Mouse (Mus musculus): ENCODE results near the gene Prodh2. TPM values are rescaled to one million over a fixed set of nuclear protein-coding genes. Genes with fewer than 3 reads are reported as not detected.
"Not testable (repeated sequence)": the region's sequence is repeated elsewhere in the genome, so short reads cannot be mapped to it uniquely, and the experiment has no call there.

Gene Prodh2
- total and polyA plus RNA-seq, 2 experiments from 2014 or later: not detected

- no peak overlapping the region for H3K27ac ChIP-seq (ENCODE audit: low read depth, low read length)
- no peak overlapping the region for H3K4me2 ChIP-seq (ENCODE audit: low read depth, low read length, poor library complexity, severe bottlenecking)
- no peaks in the 10 kb centered on the region for H3K36me3 ChIP-seq (ENCODE audit: insufficient read depth, low read length)
- no peak overlapping the region for H3K9ac ChIP-seq (replicated peaks; ENCODE audit: low read length, poor library complexity, severe bottlenecking)
- no peak for DNase-seq (ENCODE audit: low spot score)
- H3K9me3 ChIP-seq (ENCODE audit: low read length): no peaks in the 10 kb centered on the region
- TF ChIP-seq CTCF (IDR thresholded peaks at IDR 0.05): no peak
- no peaks in the 10 kb centered on the region for H3K27me3 ChIP-seq (ENCODE audit: insufficient read depth, low read length)
- ATAC-seq (ENCODE audit: low FRiP score): no peak
- no peaks in the 10 kb centered on the region for H3K4me1 ChIP-seq (ENCODE audit: insufficient read depth, low read length)
- WGBS: 59% methylated on average over 4 of the region's 4 CpGs
- no peak overlapping the region for H3K4me3 ChIP-seq (ENCODE audit: low read depth, low read length)
Observed at GRCm38 (mm10) chr7:30474999-30475398, 18.4 kb upstream of the Prodh2 start.

GRCm38 (mm10) chr7:30476136-30476535, 17.3 kb upstream of the Prodh2 start:
- not testable (repeated sequence) for H3K36me3 ChIP-seq (ENCODE audit: insufficient read depth, low read length); H3K4me1 ChIP-seq (ENCODE audit: insufficient read depth, low read length); H3K27ac ChIP-seq (ENCODE audit: low read depth, low read length); H3K4me2 ChIP-seq (ENCODE audit: low read depth, low read length, poor library complexity, severe bottlenecking); H3K9ac ChIP-seq (replicated peaks; ENCODE audit: low read length, poor library complexity, severe bottlenecking); H3K4me3 ChIP-seq (ENCODE audit: low read depth, low read length); H3K27me3 ChIP-seq (ENCODE audit: insufficient read depth, low read length); DNase-seq (ENCODE audit: low spot score); H3K9me3 ChIP-seq (ENCODE audit: low read length); ATAC-seq (ENCODE audit: low FRiP score)
- 85% methylated on average over 7 of the region's 7 CpGs for WGBS

GRCm38 (mm10) chr7:30477415-30478381, 15.7 kb upstream of the Prodh2 start:
- ATAC-seq (ENCODE audit: low FRiP score): no peak
- peak overlapping the region; percentile 47; the same call in 1 of the 2 replicates for H3K27ac ChIP-seq (ENCODE audit: low read depth, low read length)
- WGBS: 6% methylated on average over 25 of the region's 32 CpGs

DNA sequence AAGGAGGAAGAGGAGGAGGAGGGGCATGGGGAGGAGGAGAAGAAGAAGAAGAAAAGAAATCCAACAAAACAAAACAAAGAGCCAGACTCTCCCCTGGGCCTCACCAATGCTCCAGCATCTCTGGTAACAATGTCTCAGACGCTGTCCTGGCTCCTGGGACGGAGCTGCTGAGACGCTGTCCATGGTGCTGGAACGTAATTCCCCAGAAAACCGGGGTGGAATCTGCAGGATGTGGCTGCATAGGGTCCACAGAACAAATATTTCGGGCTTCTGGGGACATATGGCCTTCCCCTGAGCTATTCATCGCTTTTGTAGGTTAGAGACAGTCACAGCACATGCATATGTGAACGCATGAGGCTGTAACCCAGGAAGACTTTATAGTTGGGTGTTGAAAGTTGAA, 9.2 kb upstream of the Prodh2 start:
- TF ChIP-seq CTCF (IDR thresholded peaks at IDR 0.05): no peak
- WGBS: 16% methylated on average over 8 of the region's 8 CpGs

More at GRCm38 (mm10) chr7:30477415-30478381, 15.7 kb upstream of the Prodh2 start:
- peak; percentile 57 for DNase-seq (ENCODE audit: low spot score)
- Histone ChIP-seq H3K36me3 (ENCODE audit: insufficient read depth, low read length) (no peaks in the 10 kb centered on the region), H3K9me3 (ENCODE audit: low read length) (no peaks in the 10 kb centered on the region), H3K4me3 (ENCODE audit: low read depth, low read length) (peak overlapping the region; percentile 34), H3K9ac (replicated peaks; ENCODE audit: low read length, poor library complexity, severe bottlenecking) (peak overlapping the region; percentile 42; the same call in 1 of the 2 replicates), H3K4me1 (ENCODE audit: insufficient read depth, low read length) (no peaks in the 10 kb centered on the region), H3K4me2 (ENCODE audit: low read depth, low read length, poor library complexity, severe bottlenecking) (peak overlapping the region; percentile 63), H3K27me3 (ENCODE audit: insufficient read depth, low read length) (no peaks in the 10 kb centered on the region)
- no peak for TF ChIP-seq CTCF (IDR thresholded peaks at IDR 0.05)

DNA sequence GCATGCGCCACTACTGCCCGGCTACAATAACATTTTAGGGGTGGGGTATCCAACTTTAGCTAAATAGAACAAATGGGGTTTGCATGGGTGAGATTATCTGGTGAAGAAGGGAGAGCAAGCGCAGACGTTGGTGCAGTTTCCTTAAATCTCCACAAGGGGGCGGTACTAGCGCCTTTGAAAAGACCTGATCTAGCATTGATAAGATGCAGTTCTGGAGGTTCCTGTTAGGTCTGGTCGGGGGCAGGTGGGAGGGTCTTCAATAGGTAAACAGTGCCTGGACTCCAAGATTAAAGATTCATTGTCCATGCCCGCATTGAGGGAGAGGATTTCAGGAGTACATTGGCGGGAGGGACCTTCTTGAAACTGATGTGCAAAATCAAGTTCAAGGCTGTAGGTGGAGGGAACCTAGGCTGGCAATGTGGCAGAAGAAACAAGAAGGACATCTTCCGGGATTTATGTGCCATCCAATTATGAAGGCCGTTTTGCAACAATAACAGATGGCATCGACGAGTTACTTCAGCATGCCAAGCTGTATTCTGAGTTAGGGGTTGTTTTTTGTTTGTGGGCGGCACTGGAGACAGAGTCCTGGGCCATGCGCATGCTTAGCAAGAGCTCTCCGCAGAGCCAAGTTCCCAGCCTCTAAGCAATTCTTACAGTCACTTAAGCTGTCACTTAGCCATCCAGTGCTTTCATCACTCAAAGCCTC, 3.0 kb upstream of the Prodh2 start:
- Histone ChIP-seq H3K27me3 (ENCODE audit: insufficient read depth, low read length) (no peaks in the 10 kb centered on the region), H3K4me2 (ENCODE audit: low read depth, low read length, poor library complexity, severe bottlenecking) (no peak overlapping the region), H3K9ac (replicated peaks; ENCODE audit: low read length, poor library complexity, severe bottlenecking) (no peak overlapping the region), H3K4me1 (ENCODE audit: insufficient read depth, low read length) (no peaks in the 10 kb centered on the region), H3K9me3 (ENCODE audit: low read length) (no peaks in the 10 kb centered on the region), H3K4me3 (ENCODE audit: low read depth, low read length) (no peak overlapping the region), H3K36me3 (ENCODE audit: insufficient read depth, low read length) (no peaks in the 10 kb centered on the region), H3K27ac (ENCODE audit: low read depth, low read length) (no peak overlapping the region)
- peak; percentile 85 for TF ChIP-seq CTCF (IDR thresholded peaks at IDR 0.05)
- WGBS: 33% methylated on average over 16 of the region's 16 CpGs
- DNase-seq (ENCODE audit: low spot score) (peak; percentile 74), ATAC-seq (ENCODE audit: low FRiP score) (0 out of 2 replicates have a peak, but pooled peaks have one; percentile 16)

More for the DNA sequence above, 9.2 kb upstream of the Prodh2 start:
- no peaks in the 10 kb centered on the region for H3K9me3 ChIP-seq (ENCODE audit: low read length)
- H3K4me1 ChIP-seq (ENCODE audit: insufficient read depth, low read length): no peaks in the 10 kb centered on the region
- DNase-seq (ENCODE audit: low spot score): no peak
- H3K4me2 ChIP-seq (ENCODE audit: low read depth, low read length, poor library complexity, severe bottlenecking): no peak overlapping the region
- H3K27me3 ChIP-seq (ENCODE audit: insufficient read depth, low read length): no peaks in the 10 kb centered on the region
- no peak overlapping the region for H3K9ac ChIP-seq (replicated peaks; ENCODE audit: low read length, poor library complexity, severe bottlenecking)
- no peak for ATAC-seq (ENCODE audit: low FRiP score)
- H3K4me3 ChIP-seq (ENCODE audit: low read depth, low read length): no peak overlapping the region
- H3K27ac ChIP-seq (ENCODE audit: low read depth, low read length): no peak overlapping the region
- no peaks in the 10 kb centered on the region for H3K36me3 ChIP-seq (ENCODE audit: insufficient read depth, low read length)

- Histone ChIP-seq H3K4me3 (ENCODE audit: low read depth, low read length) (no peak overlapping the region), H3K27ac (ENCODE audit: low read depth, low read length) (no peak overlapping the region), H3K4me1 (ENCODE audit: insufficient read depth, low read length) (no peaks in the 10 kb centered on the region), H3K4me2 (ENCODE audit: low read depth, low read length, poor library complexity, severe bottlenecking) (no peak overlapping the region), H3K9ac (replicated peaks; ENCODE audit: low read length, poor library complexity, severe bottlenecking) (no peak overlapping the region), H3K27me3 (ENCODE audit: insufficient read depth, low read length) (no peaks in the 10 kb centered on the region), H3K9me3 (ENCODE audit: low read length) (no peaks in the 10 kb centered on the region), H3K36me3 (ENCODE audit: insufficient read depth, low read length) (no peaks in the 10 kb centered on the region)
- 19% methylated on average over 6 of the region's 6 CpGs for WGBS
- ATAC-seq (ENCODE audit: low FRiP score) (no peak), DNase-seq (ENCODE audit: low spot score) (no peak)
- TF ChIP-seq CTCF (IDR thresholded peaks at IDR 0.05): no peak; the same call in 1 of the 2 replicates
Observed at GRCm38 (mm10) chr7:30490957-30491307, 2.5 kb upstream of the Prodh2 start.
